Mouse (Mus musculus): ENCODE results near the gene Wbp1l. TPM values are rescaled to one million over a fixed set of nuclear protein-coding genes. Genes with fewer than 3 reads are reported as not detected.

The Wbp1l gene
- polyA plus RNA-seq, 1 experiment from 2014 or later = 73.3 TPM

GRCm38 (mm10) chr19:46658348-46658747 is 59.5 kb downstream of the Wbp1l start:
- CTCF ChIA-PET = interaction anchor here (0.6 to 2.0 kb wide), 4 partner anchors 13 to 70 kb away, joined by 4 to 5 read pairs (median 4); partner anchors contain the start of gene Cyp17a1
- no peak for ATAC-seq
- in situ Hi-C loops (cut with MboI; ENCODE audit: low pct_unique_long_range_greater_than_20kb) = no loop called here

DNA sequence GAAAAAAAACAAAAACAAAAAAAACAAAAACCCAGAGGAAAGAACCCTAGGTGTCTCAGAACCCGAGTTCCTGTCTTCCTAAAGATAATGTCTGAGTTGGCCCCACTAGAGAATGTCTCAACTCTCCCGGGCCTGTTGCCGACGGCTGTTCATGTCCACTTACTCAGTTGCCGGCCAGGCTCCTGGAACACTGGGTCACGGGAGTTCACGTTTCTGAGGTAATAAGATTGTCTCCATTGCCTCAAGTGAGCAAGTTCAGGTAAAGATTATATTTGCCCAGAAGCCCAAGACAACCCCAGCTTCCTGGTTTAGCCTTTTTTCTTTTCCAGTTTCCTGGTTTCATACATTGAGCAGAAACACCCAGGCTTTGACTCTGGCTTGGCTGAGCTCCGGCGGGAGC is 60.0 kb downstream of the Wbp1l start:
- DNase-seq (ENCODE audit: low read depth, low spot score) (no peak), ATAC-seq (no peak)
- no peaks in the 10 kb centered on the region for H3K27me3 ChIP-seq
- in situ Hi-C loops (cut with MboI; ENCODE audit: low pct_unique_long_range_greater_than_20kb) = no loop called here
- TF ChIP-seq CTCF (IDR thresholded peaks at IDR 0.05) = no peak
- CTCF ChIA-PET = interaction anchor here (0.6 to 2.0 kb wide), 2 partner anchors 12 to 71 kb away, joined by 4 read pairs; no protein-coding TSS in a partner anchor
- POLR2A ChIA-PET = interaction anchor here (1.0 kb wide), 2 partner anchors 8 to 14 kb away, joined by 3 read pairs; no protein-coding TSS in a partner anchor

More at GRCm38 (mm10) chr19:46658348-46658747, 59.5 kb downstream of the Wbp1l start:
- DNase-seq (ENCODE audit: low read depth, low spot score) = no peak
- POLR2A ChIA-PET = interaction anchor here (1.0 kb wide), 2 partner anchors 9 to 14 kb away, joined by 3 read pairs; no protein-coding TSS in a partner anchor
- H3K27me3 ChIP-seq = no peaks in the 10 kb centered on the region
- no peak for TF ChIP-seq CTCF (IDR thresholded peaks at IDR 0.05)

DNA sequence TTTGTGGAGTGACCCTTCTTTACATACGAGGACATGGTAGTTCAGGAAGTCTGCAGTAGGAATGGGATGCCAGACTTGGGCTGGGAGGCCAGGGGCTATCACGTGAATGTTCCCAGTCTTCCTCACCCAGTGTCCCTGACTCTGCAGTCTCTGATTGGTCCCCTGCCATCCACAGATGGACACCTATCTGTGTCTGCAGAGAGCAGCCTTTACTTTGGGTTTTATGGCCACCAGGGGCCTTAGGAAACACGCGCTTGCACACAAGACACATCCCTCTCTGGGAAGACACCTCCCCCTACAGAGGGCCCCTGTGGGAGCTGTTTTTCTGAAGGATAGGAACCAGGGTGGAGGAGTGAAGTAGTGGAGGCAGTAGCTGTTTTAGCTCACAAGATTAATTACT is 62.6 kb downstream of the Wbp1l start:
- ChIA-PET POLR2A (no interaction called here), CTCF (interaction anchor here (0.6 to 1.6 kb wide), 2 partner anchors 9 to 82 kb away, joined by 3 to 5 read pairs; no protein-coding TSS in a partner anchor)
- in situ Hi-C loops (cut with MboI; ENCODE audit: low pct_unique_long_range_greater_than_20kb) = no loop called here
- DNase-seq (ENCODE audit: low read depth, low spot score) (no peak), ATAC-seq (no peak)
- peaks cover 1% of the 10 kb centered on the region for H3K27me3 ChIP-seq
- TF ChIP-seq CTCF (IDR thresholded peaks at IDR 0.05) = no peak

DNA sequence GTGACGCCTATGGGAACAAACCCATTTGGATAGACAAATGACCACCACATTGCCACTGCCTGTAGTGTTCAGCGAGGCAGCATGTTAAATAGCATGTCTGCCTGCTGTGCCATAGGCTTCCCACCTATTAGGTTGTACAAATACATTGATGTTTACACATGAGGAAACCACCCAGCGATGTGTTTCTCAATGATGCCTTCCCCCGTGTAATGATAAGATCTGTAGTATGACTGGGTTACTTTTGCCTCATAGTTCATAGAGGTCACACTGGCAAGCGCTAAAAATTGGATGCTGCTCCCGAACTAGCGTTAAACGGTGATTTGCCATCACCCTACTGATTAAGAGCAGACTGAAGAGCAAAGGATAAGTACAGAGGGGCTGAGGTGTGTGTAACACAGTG is 63.3 kb downstream of the Wbp1l start:
- in situ Hi-C loops (cut with MboI; ENCODE audit: low pct_unique_long_range_greater_than_20kb) = no loop called here
- no peak for ATAC-seq

DNA sequence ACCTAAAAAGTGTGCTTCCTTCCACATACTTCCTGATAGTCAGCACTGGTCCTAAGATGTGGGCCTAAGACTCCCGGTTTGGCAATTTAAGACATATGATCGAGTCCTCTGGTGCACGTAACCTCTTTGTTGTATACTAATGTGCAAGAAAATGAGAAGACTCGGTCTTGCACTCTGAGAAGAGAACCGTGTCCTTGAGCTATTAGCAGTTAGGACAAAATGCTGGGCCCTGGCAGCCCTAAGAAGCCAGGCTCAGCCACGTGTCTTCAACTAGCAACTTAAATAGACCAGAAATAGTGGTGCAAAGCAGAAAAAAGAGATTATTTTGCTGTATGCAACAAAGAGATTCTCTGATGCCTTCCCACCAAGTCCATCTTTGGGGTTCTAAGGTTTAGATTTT is 63.9 kb downstream of the Wbp1l start:
- no peak for TF ChIP-seq CTCF (IDR thresholded peaks at IDR 0.05)
- POLR2A ChIA-PET = no interaction called here
- H3K27me3 ChIP-seq = peaks cover 10% of the 10 kb centered on the region
- in situ Hi-C loops (cut with MboI; ENCODE audit: low pct_unique_long_range_greater_than_20kb) = no loop called here
- DNase-seq (ENCODE audit: low read depth, low spot score) (no peak), ATAC-seq (no peak)
- CTCF ChIA-PET = no interaction called here

More for the DNA sequence above, 63.3 kb downstream of the Wbp1l start:
- DNase-seq (ENCODE audit: low read depth, low spot score) = no peak
- H3K27me3 ChIP-seq = peaks cover 6% of the 10 kb centered on the region
- ChIA-PET POLR2A (no interaction called here), CTCF (interaction anchor here (1.6 kb wide), 1 partner anchor 9 kb away, joined by 5 read pairs; no protein-coding TSS in a partner anchor)
- TF ChIP-seq CTCF (IDR thresholded peaks at IDR 0.05) = no peak

- in situ Hi-C loops (cut with MboI; ENCODE audit: low pct_unique_long_range_greater_than_20kb) = loop anchor here (5.0 kb wide), 3 partner anchors 77 to 202 kb away; no protein-coding TSS in a partner anchor
- ATAC-seq = no peak
- CTCF ChIA-PET = no interaction called here
These were observed 66.6 kb downstream of the Wbp1l start for GRCm38 (mm10) chr19:46665474-46665873.

GRCm38 (mm10) chr19:46667300-46667699 is 68.4 kb downstream of the Wbp1l start:
- in situ Hi-C loops (cut with MboI; ENCODE audit: low pct_unique_long_range_greater_than_20kb) = loop anchor here (5.0 kb wide), 3 partner anchors 75 to 200 kb away; no protein-coding TSS in a partner anchor
- ATAC-seq (no peak), DNase-seq (ENCODE audit: low read depth, low spot score) (no peak)
- POLR2A ChIA-PET = interaction anchor here (0.6 kb wide), 1 partner anchor 9 kb away, joined by 3 read pairs; no protein-coding TSS in a partner anchor
- peaks cover 43% of the 10 kb centered on the region for H3K27me3 ChIP-seq
- CTCF ChIA-PET = interaction anchor here (1.0 kb wide), 2 partner anchors 80 to 209 kb away, joined by 3 read pairs; no protein-coding TSS in a partner anchor
- TF ChIP-seq CTCF (IDR thresholded peaks at IDR 0.05) = no peak

More at GRCm38 (mm10) chr19:46665474-46665873, 66.6 kb downstream of the Wbp1l start:
- POLR2A ChIA-PET = no interaction called here
- H3K27me3 ChIP-seq = peaks cover 26% of the 10 kb centered on the region
- no peak for DNase-seq (ENCODE audit: low read depth, low spot score)
- no peak for TF ChIP-seq CTCF (IDR thresholded peaks at IDR 0.05)

DNA sequence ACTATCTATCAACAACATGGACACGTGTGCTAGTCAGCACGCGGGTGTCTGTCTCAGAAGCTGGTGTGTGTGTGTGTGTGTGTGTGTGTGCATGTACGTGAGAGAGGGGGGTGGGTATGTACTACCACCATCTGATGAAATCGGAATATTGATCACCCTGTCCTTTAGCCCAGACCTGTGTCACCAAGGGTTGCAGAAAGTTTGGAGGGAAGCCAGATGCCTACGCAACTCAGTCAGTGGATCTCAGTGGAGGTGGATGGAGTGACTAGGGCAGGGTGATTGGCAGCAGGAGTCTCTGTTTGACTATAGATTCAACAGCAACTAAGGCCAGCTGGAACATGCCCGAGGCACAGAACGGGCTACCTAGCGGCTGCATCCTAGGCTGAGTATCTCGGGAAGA is 69.4 kb downstream of the Wbp1l start:
- ChIA-PET POLR2A (no interaction called here), CTCF (interaction anchor here (1.0 kb wide), 1 partner anchor 81 kb away, joined by 3 read pairs; no protein-coding TSS in a partner anchor)
- no peak for TF ChIP-seq CTCF (IDR thresholded peaks at IDR 0.05)
- in situ Hi-C loops (cut with MboI; ENCODE audit: low pct_unique_long_range_greater_than_20kb) = loop anchor here (5.0 kb wide), 3 partner anchors 74 to 199 kb away; no protein-coding TSS in a partner anchor
- DNase-seq (ENCODE audit: low read depth, low spot score) (no peak), ATAC-seq (no peak)
- peaks cover 53% of the 10 kb centered on the region for H3K27me3 ChIP-seq

- POLR2A ChIA-PET = no interaction called here
These were observed 70.9 kb downstream of the Wbp1l start for GRCm38 (mm10) chr19:46669802-46670201.

GRCm38 (mm10) chr19:46670691-46671090 is 71.8 kb downstream of the Wbp1l start:
- in situ Hi-C loops (cut with MboI; ENCODE audit: low pct_unique_long_range_greater_than_20kb) = loop anchor here (5.0 kb wide), 1 partner anchor 322 kb away; no protein-coding TSS in a partner anchor
- ChIA-PET CTCF (interaction anchor here (0.8 to 2.3 kb wide), 10 partner anchors 9 to 293 kb away, joined by 3 to 9 read pairs (median 4); no protein-coding TSS in a partner anchor), POLR2A (no interaction called here)
- no peak for DNase-seq (ENCODE audit: low read depth, low spot score)
- peak; percentile 51 for ATAC-seq
- peaks cover 66% of the 10 kb centered on the region for H3K27me3 ChIP-seq
- TF ChIP-seq CTCF (IDR thresholded peaks at IDR 0.05) = peak; percentile 96

More at GRCm38 (mm10) chr19:46669802-46670201, 70.9 kb downstream of the Wbp1l start:
- ATAC-seq (no peak), DNase-seq (ENCODE audit: low read depth, low spot score) (no peak)
- in situ Hi-C loops (cut with MboI; ENCODE audit: low pct_unique_long_range_greater_than_20kb) = loop anchor here (5.0 kb wide), 4 partner anchors 72 to 322 kb away; no protein-coding TSS in a partner anchor
- TF ChIP-seq CTCF (IDR thresholded peaks at IDR 0.05) = no peak
- CTCF ChIA-PET = interaction anchor here (1.3 to 2.3 kb wide), 4 partner anchors 11 to 71 kb away, joined by 3 to 9 read pairs (median 4); no protein-coding TSS in a partner anchor
- H3K27me3 ChIP-seq = peaks cover 58% of the 10 kb centered on the region

Data from Patski (cell line).